In the genomic region with DNA sequence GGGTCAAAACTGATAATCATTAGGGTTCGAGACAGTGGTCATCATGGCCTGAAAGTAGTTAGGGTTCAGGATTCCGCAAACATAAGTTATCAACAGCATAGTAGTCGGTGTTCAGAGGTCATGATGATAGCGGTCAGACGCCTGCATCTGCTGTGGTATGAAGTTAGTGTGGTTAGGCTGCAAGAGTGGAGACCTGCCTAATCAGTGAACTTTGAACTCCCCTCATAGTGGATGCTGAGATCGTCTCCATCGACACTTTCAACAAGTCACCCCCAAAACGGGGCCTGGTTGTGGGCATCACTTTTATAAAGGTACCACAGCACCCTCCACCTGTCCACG, we compare ENCODE assay signal across 8 mouse cellular contexts. TPM values are rescaled to one million over a fixed set of nuclear protein-coding genes. Genes with fewer than 3 reads are reported as not detected.
DNase-seq lines count a peak whose midpoint lies in the region; ATAC-seq and TF ChIP-seq lines count a peak whose summit lies in the region.

No protein-coding gene starts in this region.

- no peak overlapping the region for H3K27ac ChIP-seq in kidney, postnatal 0 days
- H3K27ac ChIP-seq in embryonic facial prominence, embryonic 11.5 days (replicated peaks; ENCODE audit: low read depth, low read length), result no peak overlapping the region
- peak overlapping the region; percentile 96 for H3K27ac ChIP-seq in hindbrain, embryonic 16.5 days (ENCODE audit: low read depth, low read length)
- peak overlapping the region; percentile 97; the same call in 1 of the 2 replicates for H3K27ac ChIP-seq in midbrain, embryonic 15.5 days

- 44% methylated on average over 9 of the region's 9 CpGs for WGBS in kidney, postnatal 0 days
- 56% methylated on average over 9 of the region's 9 CpGs for WGBS in embryonic facial prominence, embryonic 11.5 days
- WGBS in hindbrain, embryonic 16.5 days, result 50% methylated on average over 9 of the region's 9 CpGs
- WGBS in midbrain, embryonic 15.5 days, result 52% methylated on average over 9 of the region's 9 CpGs

- H3K4me3 ChIP-seq in kidney, postnatal 0 days (replicated peaks; ENCODE audit: low read depth, low read length), result peak overlapping the region; percentile 84
- H3K4me3 ChIP-seq in embryonic facial prominence, embryonic 11.5 days (ENCODE audit: low read depth, low read length), result peak overlapping the region; percentile 70
- peak overlapping the region; percentile 82 for H3K4me3 ChIP-seq in hindbrain, embryonic 16.5 days (ENCODE audit: low read length)
- peak overlapping the region; percentile 84 for H3K4me3 ChIP-seq in midbrain, embryonic 15.5 days

- H3K9ac ChIP-seq in kidney, postnatal 0 days (ENCODE audit: low read depth, low read length), result peak overlapping the region; percentile 72; the same call in 1 of the 2 replicates
- H3K9ac ChIP-seq in embryonic facial prominence, embryonic 11.5 days (replicated peaks; ENCODE audit: low read length), result peak overlapping the region; percentile 43
- H3K9ac ChIP-seq in hindbrain, embryonic 16.5 days (ENCODE audit: low read depth, low read length), result peak overlapping the region; percentile 94
- H3K9ac ChIP-seq in midbrain, embryonic 15.5 days, result peak overlapping the region; percentile 88; the same call in 1 of the 2 replicates

- peak overlapping the region; percentile 56 for H3K4me2 ChIP-seq in kidney, postnatal 0 days (ENCODE audit: low read length)
- peak overlapping the region; percentile 50 for H3K4me2 ChIP-seq in embryonic facial prominence, embryonic 11.5 days (ENCODE audit: low read depth, low read length)
- peak overlapping the region; percentile 77 for H3K4me2 ChIP-seq in hindbrain, embryonic 16.5 days (ENCODE audit: low read length)
- peak overlapping the region; percentile 60 for H3K4me2 ChIP-seq in midbrain, embryonic 15.5 days

- peak; percentile 37; the same call in 1 of the 2 replicates for ATAC-seq in kidney, postnatal 0 days (replicated peaks; ENCODE audit: low FRiP score, low read depth)
- ATAC-seq in embryonic facial prominence, embryonic 11.5 days (replicated peaks; ENCODE audit: insufficient number of reproducible peaks, low FRiP score, low TSS enrichment, low read depth), result peak; percentile 37; the same call in 1 of the 2 replicates
- peak; percentile 34; the same call in 1 of the 2 replicates for ATAC-seq in hindbrain, embryonic 16.5 days
- peak; percentile 70; the same call in 1 of the 2 replicates for ATAC-seq in midbrain, embryonic 15.5 days (replicated peaks)

- no peak for TF ChIP-seq CTCF in kidney, postnatal 0 days (IDR thresholded peaks at IDR 0.05; ENCODE audit: low read depth)

- peaks cover 22% of the 10 kb centered on the region for H3K36me3 ChIP-seq in kidney, postnatal 0 days (ENCODE audit: insufficient read depth, low read length)
- H3K36me3 ChIP-seq in embryonic facial prominence, embryonic 11.5 days (replicated peaks; ENCODE audit: control insufficient read depth, insufficient read depth, low read depth, low read length), result 0 out of 2 replicates have a peak, but pooled peaks cover 6% of the 10 kb centered on the region
- peaks cover 17% of the 10 kb centered on the region for H3K36me3 ChIP-seq in hindbrain, embryonic 16.5 days (ENCODE audit: control insufficient read depth, insufficient read depth, low read length)
- peaks cover 15% of the 10 kb centered on the region for H3K36me3 ChIP-seq in midbrain, embryonic 15.5 days (replicated peaks)

- H3K9me3 ChIP-seq in kidney, postnatal 0 days (replicated peaks; ENCODE audit: low read length), result no peaks in the 10 kb centered on the region
- H3K9me3 ChIP-seq in embryonic facial prominence, embryonic 11.5 days (replicated peaks; ENCODE audit: control insufficient read depth, low read length), result no peaks in the 10 kb centered on the region
- H3K9me3 ChIP-seq in hindbrain, embryonic 16.5 days (ENCODE audit: control insufficient read depth, low read length), result no peaks in the 10 kb centered on the region
- no peaks in the 10 kb centered on the region for H3K9me3 ChIP-seq in midbrain, embryonic 15.5 days

- H3K27me3 ChIP-seq in kidney, postnatal 0 days (ENCODE audit: insufficient read depth, low read length), result no peaks in the 10 kb centered on the region
- no peaks in the 10 kb centered on the region for H3K27me3 ChIP-seq in embryonic facial prominence, embryonic 11.5 days (ENCODE audit: control insufficient read depth, insufficient read depth, low read length)
- no peaks in the 10 kb centered on the region for H3K27me3 ChIP-seq in hindbrain, embryonic 16.5 days (replicated peaks; ENCODE audit: control insufficient read depth, insufficient read depth, low read length)
- H3K27me3 ChIP-seq in midbrain, embryonic 15.5 days (replicated peaks), result no peaks in the 10 kb centered on the region

- no peak for DNase-seq in kidney, postnatal 0 days (ENCODE audit: low spot score)
- DNase-seq in kidney, postnatal 36 days, result no peak
- DNase-seq in embryonic facial prominence, embryonic 11.5 days (ENCODE audit: low spot score), result no peak
- DNase-seq in T-cell, adult 2 months (ENCODE audit: low spot score), result no peak
- no peak for DNase-seq in cerebellum, adult 9-11 months
- no peak for DNase-seq in urinary bladder, postnatal 36 days (ENCODE audit: low spot score in 2 of 2)

- H3K4me1 ChIP-seq in kidney, postnatal 0 days (replicated peaks; ENCODE audit: insufficient read depth, low read length), result 0 out of 2 replicates have a peak, but pooled peaks cover 4% of the 10 kb centered on the region
- H3K4me1 ChIP-seq in embryonic facial prominence, embryonic 11.5 days (ENCODE audit: control insufficient read depth, insufficient read depth, low read length), result no peaks in the 10 kb centered on the region; the same call in 1 of the 2 replicates
- H3K4me1 ChIP-seq in hindbrain, embryonic 16.5 days (ENCODE audit: control insufficient read depth, insufficient read depth, low read depth, low read length), result peaks cover 10% of the 10 kb centered on the region
- H3K4me1 ChIP-seq in midbrain, embryonic 15.5 days, result peaks cover 15% of the 10 kb centered on the region

RNA-seq across cellular contexts. Expression of gene Kptn, which starts 0.5 kb away (rescaled TPM):
- 21.0 and 24.8 TPM in 2 replicates for polyA plus RNA-seq in kidney, postnatal 0 days (2015; fragmentation: Nextera tagmentation; extraction: Ambion mirVana)
- 22.1 and 23.5 TPM in 2 replicates for polyA plus RNA-seq in embryonic facial prominence, embryonic 11.5 days (2014; fragmentation: Nextera tagmentation; extraction: Ambion mirVana)
- 48.3 and 49.8 TPM in 2 replicates for polyA plus RNA-seq in hindbrain, embryonic 16.5 days (2015; fragmentation: Nextera tagmentation; extraction: Ambion mirVana)
- polyA plus RNA-seq in midbrain, embryonic 15.5 days (2015; fragmentation: Nextera tagmentation; extraction: Ambion mirVana), result 51.2 and 55.1 TPM in 2 replicates

RNA-seq across cellular contexts. Expression of gene Slc8a2, which starts 9.4 kb away (rescaled TPM):
- polyA plus RNA-seq in kidney, postnatal 0 days (2015; fragmentation: Nextera tagmentation; extraction: Ambion mirVana), result 0.06 and 0.07 TPM in 2 replicates
- polyA plus RNA-seq in embryonic facial prominence, embryonic 11.5 days (2014; fragmentation: Nextera tagmentation; extraction: Ambion mirVana), result 0.25 and 0.42 TPM in 2 replicates
- 1.1 and 1.2 TPM in 2 replicates for polyA plus RNA-seq in hindbrain, embryonic 16.5 days (2015; fragmentation: Nextera tagmentation; extraction: Ambion mirVana)
- 0.80 and 0.88 TPM in 2 replicates for polyA plus RNA-seq in midbrain, embryonic 15.5 days (2015; fragmentation: Nextera tagmentation; extraction: Ambion mirVana)

RNA-seq across cellular contexts. Expression of gene Napa, which starts 22.0 kb away (rescaled TPM):
- polyA plus RNA-seq in kidney, postnatal 0 days (2015; fragmentation: Nextera tagmentation; extraction: Ambion mirVana), result 178 and 193 TPM in 2 replicates
- 147 and 168 TPM in 2 replicates for polyA plus RNA-seq in embryonic facial prominence, embryonic 11.5 days (2014; fragmentation: Nextera tagmentation; extraction: Ambion mirVana)
- polyA plus RNA-seq in hindbrain, embryonic 16.5 days (2015; fragmentation: Nextera tagmentation; extraction: Ambion mirVana), result 236 and 255 TPM in 2 replicates
- 224 and 234 TPM in 2 replicates for polyA plus RNA-seq in midbrain, embryonic 15.5 days (2015; fragmentation: Nextera tagmentation; extraction: Ambion mirVana)

RNA-seq across cellular contexts. Expression of gene Meis3, which starts 54.7 kb away (rescaled TPM):
- 12.9 and 16.7 TPM in 2 replicates for polyA plus RNA-seq in kidney, postnatal 0 days (2015; fragmentation: Nextera tagmentation; extraction: Ambion mirVana)
- polyA plus RNA-seq in embryonic facial prominence, embryonic 11.5 days (2014; fragmentation: Nextera tagmentation; extraction: Ambion mirVana), result 34.0 and 47.1 TPM in 2 replicates
- 96.6 and 122 TPM in 2 replicates for polyA plus RNA-seq in hindbrain, embryonic 16.5 days (2015; fragmentation: Nextera tagmentation; extraction: Ambion mirVana)
- polyA plus RNA-seq in midbrain, embryonic 15.5 days (2015; fragmentation: Nextera tagmentation; extraction: Ambion mirVana), result 164 and 166 TPM in 2 replicates

RNA-seq across cellular contexts. Expression of gene Zfp541, which starts 58.6 kb away (rescaled TPM):
- polyA plus RNA-seq in kidney, postnatal 0 days (2015; fragmentation: Nextera tagmentation; extraction: Ambion mirVana), result 0.05 TPM in 2 replicates
- polyA plus RNA-seq in embryonic facial prominence, embryonic 11.5 days (2014; fragmentation: Nextera tagmentation; extraction: Ambion mirVana), result not detected in 2 replicates
- 0.09 and 0.16 TPM in 2 replicates for polyA plus RNA-seq in hindbrain, embryonic 16.5 days (2015; fragmentation: Nextera tagmentation; extraction: Ambion mirVana)
- 0.05 and 0.10 TPM in 2 replicates for polyA plus RNA-seq in midbrain, embryonic 15.5 days (2015; fragmentation: Nextera tagmentation; extraction: Ambion mirVana)

Comparison
In these comparisons a context has a peak if more than half of its experiments do, and no peak if none do; other contexts are left out.
1. H3K27ac ChIP-seq: peak in hindbrain, embryonic 16.5 days (single experiment) and midbrain, embryonic 15.5 days (single experiment); none in kidney, postnatal 0 days (single experiment) and embryonic facial prominence, embryonic 11.5 days (single experiment).
2. H3K9ac ChIP-seq: peak in every context shown above with its lines; median percentile 94 in hindbrain, embryonic 16.5 days; 88 in midbrain, embryonic 15.5 days; 72 in kidney, postnatal 0 days; 43 in embryonic facial prominence, embryonic 11.5 days.
3. Peak in every context shown above with its lines, with median percentiles within 50 percentile points of each other: ATAC-seq, H3K4me2 ChIP-seq and H3K4me3 ChIP-seq.